Mouse (Mus musculus): ENCODE results near the gene Pak3.

DNA sequence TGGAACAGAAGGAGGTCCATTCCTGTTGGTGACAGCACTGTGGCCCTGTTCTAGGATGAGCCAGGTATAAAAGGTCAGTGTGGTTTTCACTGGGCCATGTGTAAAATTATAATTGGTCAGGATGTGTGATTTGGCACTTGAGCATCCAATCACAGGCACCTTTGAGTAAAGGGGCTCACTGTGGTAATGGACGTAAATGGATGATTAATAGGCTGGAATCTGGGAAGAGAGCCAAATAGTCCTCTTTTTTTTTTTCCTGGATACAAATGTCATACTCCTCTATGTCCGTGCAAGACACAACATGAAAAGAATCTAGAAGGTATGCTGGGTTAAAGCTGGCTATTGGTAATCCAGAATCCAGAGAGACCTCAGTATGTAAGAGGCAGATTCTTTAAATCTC is 147.4 kb downstream of the Pak3 start:
- no peak for TF ChIP-seq CTCF (IDR thresholded peaks at IDR 0.05; ENCODE audit: low read depth)
- no peak for TF ChIP-seq EP300 (IDR thresholded peaks at IDR 0.05; ENCODE audit: low read depth)
